Mouse (Mus musculus): ENCODE results near the gene Zfp575. TPM values are rescaled to one million over a fixed set of nuclear protein-coding genes. Genes with fewer than 3 reads are reported as not detected.

Zfp575 gene
- polyA plus RNA-seq, 1 experiment from 2014 or later: 2.3 TPM

GRCm38 (mm10) chr7:24574224-24574796, 13.1 kb downstream of the Zfp575 start:
- ATAC-seq (ENCODE audit: low read depth): peak; percentile 33; the same call in 1 of the 2 replicates
- H3K9ac ChIP-seq (ENCODE audit: low read length): no peak overlapping the region
- WGBS: 47% methylated on average over 12 of the region's 12 CpGs
- H3K4me1 ChIP-seq (replicated peaks; ENCODE audit: control insufficient read depth, insufficient read depth, low read length): no peaks in the 10 kb centered on the region
- no peaks in the 10 kb centered on the region for H3K9me3 ChIP-seq (ENCODE audit: control insufficient read depth, low read length)
- peaks cover 3% of the 10 kb centered on the region; the same call in 1 of the 2 replicates for H3K36me3 ChIP-seq (ENCODE audit: control insufficient read depth, insufficient read depth, low read length)
- no peaks in the 10 kb centered on the region for H3K27me3 ChIP-seq (ENCODE audit: control insufficient read depth, insufficient read depth, low read depth, low read length)
- H3K4me2 ChIP-seq (ENCODE audit: low read depth, low read length): no peak overlapping the region
- no peak overlapping the region for H3K27ac ChIP-seq (ENCODE audit: low read length)
- H3K4me3 ChIP-seq (ENCODE audit: low read length): no peak overlapping the region

GRCm38 (mm10) chr7:24572455-24572854, 15.0 kb downstream of the Zfp575 start:
- Histone ChIP-seq H3K4me3 (ENCODE audit: low read length) (no peak overlapping the region), H3K4me1 (replicated peaks; ENCODE audit: control insufficient read depth, insufficient read depth, low read length) (no peaks in the 10 kb centered on the region), H3K4me2 (ENCODE audit: low read depth, low read length) (no peak overlapping the region), H3K36me3 (ENCODE audit: control insufficient read depth, insufficient read depth, low read length) (peaks cover 11% of the 10 kb centered on the region), H3K27me3 (ENCODE audit: control insufficient read depth, insufficient read depth, low read depth, low read length) (no peaks in the 10 kb centered on the region), H3K27ac (ENCODE audit: low read length) (no peak overlapping the region), H3K9me3 (ENCODE audit: control insufficient read depth, low read length) (no peaks in the 10 kb centered on the region), H3K9ac (ENCODE audit: low read length) (no peak overlapping the region)
- 54% methylated on average over 5 of the region's 5 CpGs for WGBS
- no peak for ATAC-seq (ENCODE audit: low read depth)

GRCm38 (mm10) chr7:24571071-24571470, 16.4 kb downstream of the Zfp575 start:
- H3K27me3 ChIP-seq (ENCODE audit: control insufficient read depth, insufficient read depth, low read depth, low read length): no peaks in the 10 kb centered on the region
- H3K36me3 ChIP-seq (ENCODE audit: control insufficient read depth, insufficient read depth, low read length): peaks cover 21% of the 10 kb centered on the region
- ATAC-seq (ENCODE audit: low read depth): no peak
- no peaks in the 10 kb centered on the region for H3K4me1 ChIP-seq (replicated peaks; ENCODE audit: control insufficient read depth, insufficient read depth, low read length)
- no peak overlapping the region for H3K27ac ChIP-seq (ENCODE audit: low read length)
- H3K4me2 ChIP-seq (ENCODE audit: low read depth, low read length): no peak overlapping the region
- no peak overlapping the region for H3K4me3 ChIP-seq (ENCODE audit: low read length)
- H3K9ac ChIP-seq (ENCODE audit: low read length): no peak overlapping the region
- no peaks in the 10 kb centered on the region for H3K9me3 ChIP-seq (ENCODE audit: control insufficient read depth, low read length)
- WGBS: 62% methylated on average over 4 of the region's 4 CpGs

- Histone ChIP-seq H3K9ac (ENCODE audit: low read length) (no peak overlapping the region), H3K4me1 (replicated peaks; ENCODE audit: control insufficient read depth, insufficient read depth, low read length) (no peaks in the 10 kb centered on the region), H3K4me3 (ENCODE audit: low read length) (no peak overlapping the region), H3K27me3 (ENCODE audit: control insufficient read depth, insufficient read depth, low read depth, low read length) (no peaks in the 10 kb centered on the region), H3K36me3 (ENCODE audit: control insufficient read depth, insufficient read depth, low read length) (peaks cover 22% of the 10 kb centered on the region), H3K9me3 (ENCODE audit: control insufficient read depth, low read length) (no peaks in the 10 kb centered on the region), H3K27ac (ENCODE audit: low read length) (no peak overlapping the region), H3K4me2 (ENCODE audit: low read depth, low read length) (no peak overlapping the region)
- WGBS: 87% methylated on average over 4 of the region's 4 CpGs
- ATAC-seq (ENCODE audit: low read depth): no peak
These were observed 18.9 kb downstream of the Zfp575 start for GRCm38 (mm10) chr7:24568512-24568911.

DNA sequence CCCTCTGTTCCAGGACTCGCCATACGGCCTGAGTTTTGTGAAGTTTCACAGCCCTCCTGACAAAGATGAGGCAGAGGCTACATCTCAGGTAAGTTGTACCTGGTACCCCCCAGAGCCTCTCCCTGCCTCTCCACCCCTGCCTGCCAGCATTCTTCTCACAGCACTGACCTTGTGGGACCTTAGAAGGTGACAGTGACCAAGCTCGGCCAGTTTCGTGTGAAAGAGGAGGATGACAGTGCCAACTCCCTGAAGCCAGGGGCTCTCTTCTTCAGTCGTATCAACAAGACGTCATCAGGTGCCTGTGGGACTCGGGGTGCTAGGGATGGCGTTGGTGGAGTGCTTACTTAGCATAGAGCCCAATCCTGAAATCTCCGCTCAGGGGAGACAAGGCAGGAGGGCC, 21.2 kb downstream of the Zfp575 start:
- H3K27ac ChIP-seq (ENCODE audit: low read length): no peak overlapping the region
- H3K27me3 ChIP-seq (ENCODE audit: control insufficient read depth, insufficient read depth, low read depth, low read length): no peaks in the 10 kb centered on the region
- no peak overlapping the region for H3K4me2 ChIP-seq (ENCODE audit: low read depth, low read length)
- no peak for ATAC-seq (ENCODE audit: low read depth)
- H3K4me1 ChIP-seq (replicated peaks; ENCODE audit: control insufficient read depth, insufficient read depth, low read length): no peaks in the 10 kb centered on the region
- no peaks in the 10 kb centered on the region for H3K9me3 ChIP-seq (ENCODE audit: control insufficient read depth, low read length)
- peaks cover 22% of the 10 kb centered on the region for H3K36me3 ChIP-seq (ENCODE audit: control insufficient read depth, insufficient read depth, low read length)
- no peak overlapping the region for H3K9ac ChIP-seq (ENCODE audit: low read length)
- H3K4me3 ChIP-seq (ENCODE audit: low read length): no peak overlapping the region
- 90% methylated on average over 9 of the region's 9 CpGs for WGBS

DNA sequence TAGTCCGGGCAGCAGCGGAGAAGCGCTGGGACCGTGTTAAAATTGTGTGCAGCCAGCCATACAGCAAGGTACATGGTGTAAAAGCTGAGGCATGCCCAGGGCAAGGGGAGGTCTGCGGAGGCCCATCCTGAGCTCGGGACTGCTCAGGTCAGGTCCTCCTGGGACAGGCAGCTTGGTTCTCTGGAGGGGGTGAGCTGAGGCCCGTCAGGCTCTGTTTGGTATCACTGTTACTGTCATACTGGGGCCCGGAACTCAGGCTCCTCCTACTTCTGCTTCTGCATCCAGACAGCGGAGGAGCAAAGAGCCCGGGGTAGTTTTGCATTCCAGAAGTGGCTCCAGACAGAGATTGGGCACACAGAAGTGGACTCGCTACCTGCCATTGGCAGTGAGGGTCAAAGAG, 21.8 kb downstream of the Zfp575 start:
- 84% methylated on average over 11 of the region's 11 CpGs for WGBS
- no peak overlapping the region for H3K4me2 ChIP-seq (ENCODE audit: low read depth, low read length)
- no peak overlapping the region for H3K27ac ChIP-seq (ENCODE audit: low read length)
- H3K36me3 ChIP-seq (ENCODE audit: control insufficient read depth, insufficient read depth, low read length): peaks cover 22% of the 10 kb centered on the region
- H3K9ac ChIP-seq (ENCODE audit: low read length): no peak overlapping the region
- H3K9me3 ChIP-seq (ENCODE audit: control insufficient read depth, low read length): no peaks in the 10 kb centered on the region
- H3K4me1 ChIP-seq (replicated peaks; ENCODE audit: control insufficient read depth, insufficient read depth, low read length): no peaks in the 10 kb centered on the region
- no peaks in the 10 kb centered on the region for H3K27me3 ChIP-seq (ENCODE audit: control insufficient read depth, insufficient read depth, low read depth, low read length)
- ATAC-seq (ENCODE audit: low read depth): no peak
- no peak overlapping the region for H3K4me3 ChIP-seq (ENCODE audit: low read length)

GRCm38 (mm10) chr7:24564607-24565265, 22.7 kb downstream of the Zfp575 start:
- 63% methylated on average over 6 of the region's 6 CpGs for WGBS

DNA sequence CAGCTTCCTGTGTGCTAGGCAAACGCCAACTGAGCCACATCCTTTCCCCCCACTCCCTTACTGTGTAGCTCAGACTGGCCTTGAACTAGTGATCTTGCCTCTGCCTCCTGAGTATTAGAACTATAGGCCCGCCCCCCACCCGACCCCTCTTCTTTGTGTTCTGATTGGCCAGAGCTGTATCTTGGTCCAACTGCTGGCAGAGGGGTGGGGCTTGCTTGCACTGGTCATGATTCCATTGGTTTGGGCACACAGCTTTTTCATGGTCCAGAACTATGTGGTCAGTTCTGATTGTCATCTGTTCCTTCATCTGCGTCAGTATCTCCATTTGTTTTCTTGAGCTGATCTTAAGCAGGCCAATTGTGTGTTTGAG, 23.6 kb downstream of the Zfp575 start:
- H3K9me3 ChIP-seq (ENCODE audit: control insufficient read depth, low read length): no peaks in the 10 kb centered on the region
- no peak overlapping the region for H3K27ac ChIP-seq (ENCODE audit: low read length)
- ATAC-seq (ENCODE audit: low read depth): no peak
- no peak overlapping the region for H3K4me2 ChIP-seq (ENCODE audit: low read depth, low read length)
- H3K36me3 ChIP-seq (ENCODE audit: control insufficient read depth, insufficient read depth, low read length): peaks cover 24% of the 10 kb centered on the region
- no peak overlapping the region for H3K9ac ChIP-seq (ENCODE audit: low read length)
- no peaks in the 10 kb centered on the region for H3K27me3 ChIP-seq (ENCODE audit: control insufficient read depth, insufficient read depth, low read depth, low read length)
- 83% methylated on average over 4 of the region's 4 CpGs for WGBS
- no peaks in the 10 kb centered on the region for H3K4me1 ChIP-seq (replicated peaks; ENCODE audit: control insufficient read depth, insufficient read depth, low read length)
- no peak overlapping the region for H3K4me3 ChIP-seq (ENCODE audit: low read length)

More at GRCm38 (mm10) chr7:24564607-24565265, 22.7 kb downstream of the Zfp575 start:
- Histone ChIP-seq H3K4me3 (ENCODE audit: low read length) (no peak overlapping the region), H3K27me3 (ENCODE audit: control insufficient read depth, insufficient read depth, low read depth, low read length) (no peaks in the 10 kb centered on the region), H3K4me1 (replicated peaks; ENCODE audit: control insufficient read depth, insufficient read depth, low read length) (no peaks in the 10 kb centered on the region), H3K9ac (ENCODE audit: low read length) (no peak overlapping the region), H3K9me3 (ENCODE audit: control insufficient read depth, low read length) (no peaks in the 10 kb centered on the region), H3K4me2 (ENCODE audit: low read depth, low read length) (no peak overlapping the region), H3K27ac (ENCODE audit: low read length) (no peak overlapping the region), H3K36me3 (ENCODE audit: control insufficient read depth, insufficient read depth, low read length) (peaks cover 24% of the 10 kb centered on the region)
- ATAC-seq (ENCODE audit: low read depth): peak; percentile 48; the same call in 1 of the 2 replicates

DNA sequence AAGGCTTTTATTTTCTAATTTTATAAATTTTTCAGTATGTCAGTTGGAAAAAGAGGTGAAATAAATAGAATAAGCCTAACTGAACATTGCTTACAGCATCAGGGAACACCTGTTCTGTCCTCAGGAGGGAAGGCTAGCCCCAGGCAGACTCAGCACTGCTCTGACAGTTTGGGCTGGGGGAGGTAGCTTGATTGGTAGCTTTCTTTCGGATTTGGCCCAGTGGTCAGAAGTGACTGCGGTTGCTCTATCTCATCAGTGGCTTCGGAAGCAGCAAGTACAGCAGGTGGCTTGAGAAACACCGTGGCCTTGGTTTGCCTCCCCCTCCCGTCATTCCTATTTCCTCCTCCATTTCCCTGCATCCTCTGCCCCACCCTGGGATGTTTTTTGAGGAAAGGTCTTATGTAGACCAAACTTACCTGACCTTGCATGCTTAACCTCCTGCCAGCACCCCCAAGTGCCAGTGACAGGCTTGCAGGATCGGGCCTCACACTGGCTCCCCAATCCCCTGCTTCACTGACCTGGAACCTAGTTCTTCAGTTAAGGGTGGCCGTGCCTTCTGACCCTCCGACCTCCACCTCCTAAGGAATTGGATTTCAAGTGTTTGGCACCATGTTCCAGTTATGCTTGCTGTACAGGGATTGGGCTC, 24.1 kb downstream of the Zfp575 start:
- no peak for ATAC-seq (ENCODE audit: low read depth)
- H3K27ac ChIP-seq (ENCODE audit: low read length): no peak overlapping the region
- H3K36me3 ChIP-seq (ENCODE audit: control insufficient read depth, insufficient read depth, low read length): peaks cover 24% of the 10 kb centered on the region
- no peak overlapping the region for H3K4me2 ChIP-seq (ENCODE audit: low read depth, low read length)
- WGBS: 91% methylated on average over 8 of the region's 8 CpGs
- no peaks in the 10 kb centered on the region for H3K9me3 ChIP-seq (ENCODE audit: control insufficient read depth, low read length)
- H3K4me3 ChIP-seq (ENCODE audit: low read length): no peak overlapping the region
- H3K4me1 ChIP-seq (replicated peaks; ENCODE audit: control insufficient read depth, insufficient read depth, low read length): no peaks in the 10 kb centered on the region
- no peak overlapping the region for H3K9ac ChIP-seq (ENCODE audit: low read length)
- no peaks in the 10 kb centered on the region for H3K27me3 ChIP-seq (ENCODE audit: control insufficient read depth, insufficient read depth, low read depth, low read length)
